Mouse (Mus musculus) limb, embryonic 11.5 days (tissue): ENCODE results near the gene Nt5c3b. TPM values are rescaled to one million over a fixed set of nuclear protein-coding genes. Genes with fewer than 3 reads are reported as not detected.

Source experiments
- ATAC-seq: fragments of 200-750 bp; cut with Nextera tagmentation; 2 replicates; pipeline ENCODE4 v1.8.0; 2017; ENCODE audit warnings: low read depth; ENCODE audit not compliant: insufficient number of reproducible peaks, low FRiP score, low TSS enrichment
- DNase-seq: peaks from one replicate; pipeline ENCODE4 v3.0.0-alpha.2; 2015; ENCODE audit warnings: low spot score
- H3K27ac ChIP-seq: fragments of 300-500 bp; sonication (generic); replicated peaks from 2 replicates; pipeline ENCODE4 v1.5.1; 2014; ENCODE audit warnings: low read depth, mild to moderate bottlenecking, low read length
- H3K27me3 ChIP-seq: fragments of 300-500 bp; sonication (generic); 2 replicates; pipeline ENCODE4 v1.6.1; 2014; ENCODE audit warnings: mild to moderate bottlenecking, low read length, mixed read lengths; ENCODE audit not compliant: control insufficient read depth, insufficient read depth
- H3K36me3 ChIP-seq: fragments of 300-500 bp; sonication (generic); 2 replicates; pipeline ENCODE4 v1.6.1; 2014; ENCODE audit warnings: mild to moderate bottlenecking, low read length, moderate library complexity, mixed read lengths; ENCODE audit not compliant: control insufficient read depth, insufficient read depth
- H3K4me1 ChIP-seq: fragments of 300-500 bp; sonication (generic); 2 replicates; pipeline ENCODE4 v1.6.1; 2014; ENCODE audit warnings: low read length, mixed read lengths; ENCODE audit not compliant: control insufficient read depth, insufficient read depth
- H3K4me2 ChIP-seq: fragments of 300-500 bp; sonication (generic); 2 replicates; pipeline ENCODE4 v1.6.1; 2014; ENCODE audit warnings: low read depth, mild to moderate bottlenecking, moderate library complexity; ENCODE audit not compliant: severe bottlenecking
- H3K4me3 ChIP-seq: fragments of 300-500 bp; sonication (generic); 2 replicates; pipeline ENCODE4 v1.5.1; 2014; ENCODE audit warnings: low read depth, low read length
- H3K9ac ChIP-seq: fragments of 300-500 bp; sonication (generic); 2 replicates; pipeline ENCODE4 v1.6.1; 2014; ENCODE audit warnings: mild to moderate bottlenecking, low read length
- H3K9me3 ChIP-seq: fragments of 300-500 bp; sonication (generic); 2 replicates; pipeline ENCODE4 v1.6.1; 2016; ENCODE audit warnings: low read length; ENCODE audit not compliant: control insufficient read depth
- WGBS: fragments of 180-500 bp; shearing (Covaris S2); extraction: QIAGEN DNeasy Blood & Tissue Kit; methylation state at CpG from one replicate; pipeline ENCODE4 v1.1.7; 2014; 5-methylcytosine and 5-hydroxymethylcytosine counted together
- polyA plus RNA-seq: library from polyadenylated mRNA; unstranded; fragments of >200 nt; fragmentation: Nextera tagmentation; extraction: Ambion mirVana; gene quantifications from 2 replicates; pipeline ENCODE4 v1.2.1, GENCODE M21; 2014

Nt5c3b gene
- polyA plus RNA-seq, 1 experiment from 2014 or later = 160 TPM

DNA sequence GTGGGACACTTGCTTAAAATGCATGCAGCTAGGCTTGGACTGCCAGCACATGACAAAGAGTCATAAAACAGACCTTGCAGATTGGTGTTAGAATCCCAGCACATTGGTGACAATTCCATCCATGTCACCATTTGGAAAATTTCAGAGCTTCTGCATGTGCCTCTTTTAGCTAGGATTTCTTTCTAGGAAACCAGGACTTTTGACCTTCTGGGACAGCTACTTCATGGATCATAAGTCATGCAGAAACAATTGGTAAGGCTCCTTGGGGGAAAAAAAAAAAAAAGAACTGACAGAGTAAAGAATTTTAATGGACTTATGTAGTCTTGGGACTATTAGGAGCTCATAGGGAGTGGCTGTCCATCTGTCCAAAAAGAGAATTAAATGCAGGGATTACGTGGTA lies 3.7 kb downstream of the Nt5c3b start:
- no peak for DNase-seq
- H3K36me3 ChIP-seq = peaks cover 9% of the 10 kb centered on the region
- H3K4me1 ChIP-seq = peaks cover 3% of the 10 kb centered on the region; the same call in 1 of the 2 replicates
- no peak overlapping the region for H3K27ac ChIP-seq
- H3K27me3 ChIP-seq = no peaks in the 10 kb centered on the region
- 92% methylated on average over 1 of the region's 1 CpGs for WGBS
- no peak for ATAC-seq
- no peak overlapping the region for H3K4me2 ChIP-seq
- H3K9ac ChIP-seq = no peak overlapping the region
- no peak overlapping the region for H3K4me3 ChIP-seq
- no peaks in the 10 kb centered on the region for H3K9me3 ChIP-seq

- no peak overlapping the region for H3K27ac ChIP-seq
- no peaks in the 10 kb centered on the region for H3K27me3 ChIP-seq
- H3K9ac ChIP-seq = no peak overlapping the region
- no peaks in the 10 kb centered on the region for H3K9me3 ChIP-seq
- DNase-seq (no peak), ATAC-seq (no peak)
- H3K4me1 ChIP-seq = no peaks in the 10 kb centered on the region; the same call in 1 of the 2 replicates
- peaks cover 9% of the 10 kb centered on the region for H3K36me3 ChIP-seq
- WGBS = 88% methylated on average over 9 of the region's 9 CpGs
- no peak overlapping the region for H3K4me2 ChIP-seq
- no peak overlapping the region for H3K4me3 ChIP-seq
Observed at GRCm38 (mm10) chr11:100435678-100436246, 5.8 kb downstream of the Nt5c3b start.

- H3K4me1 ChIP-seq = no peaks in the 10 kb centered on the region
- H3K4me2 ChIP-seq = no peak overlapping the region
- H3K36me3 ChIP-seq = peaks cover 17% of the 10 kb centered on the region
- no peak overlapping the region for H3K9ac ChIP-seq
- H3K9me3 ChIP-seq = no peaks in the 10 kb centered on the region
- ATAC-seq = no peak
- no peak overlapping the region for H3K4me3 ChIP-seq
- H3K27ac ChIP-seq = no peak overlapping the region
- no peaks in the 10 kb centered on the region for H3K27me3 ChIP-seq
- WGBS = 86% methylated on average over 5 of the region's 5 CpGs
- DNase-seq = no peak
Observed at GRCm38 (mm10) chr11:100432002-100432401, 9.6 kb downstream of the Nt5c3b start.

GRCm38 (mm10) chr11:100430052-100430451 lies 11.6 kb downstream of the Nt5c3b start:
- Histone ChIP-seq H3K27me3 (no peaks in the 10 kb centered on the region), H3K36me3 (peaks cover 11% of the 10 kb centered on the region), H3K4me2 (no peak overlapping the region), H3K9me3 (no peaks in the 10 kb centered on the region), H3K27ac (no peak overlapping the region), H3K9ac (no peak overlapping the region), H3K4me3 (no peak overlapping the region), H3K4me1 (no peaks in the 10 kb centered on the region)
- no peak for DNase-seq
- WGBS = 92% methylated on average over 7 of the region's 7 CpGs
- ATAC-seq = no peak

DNA sequence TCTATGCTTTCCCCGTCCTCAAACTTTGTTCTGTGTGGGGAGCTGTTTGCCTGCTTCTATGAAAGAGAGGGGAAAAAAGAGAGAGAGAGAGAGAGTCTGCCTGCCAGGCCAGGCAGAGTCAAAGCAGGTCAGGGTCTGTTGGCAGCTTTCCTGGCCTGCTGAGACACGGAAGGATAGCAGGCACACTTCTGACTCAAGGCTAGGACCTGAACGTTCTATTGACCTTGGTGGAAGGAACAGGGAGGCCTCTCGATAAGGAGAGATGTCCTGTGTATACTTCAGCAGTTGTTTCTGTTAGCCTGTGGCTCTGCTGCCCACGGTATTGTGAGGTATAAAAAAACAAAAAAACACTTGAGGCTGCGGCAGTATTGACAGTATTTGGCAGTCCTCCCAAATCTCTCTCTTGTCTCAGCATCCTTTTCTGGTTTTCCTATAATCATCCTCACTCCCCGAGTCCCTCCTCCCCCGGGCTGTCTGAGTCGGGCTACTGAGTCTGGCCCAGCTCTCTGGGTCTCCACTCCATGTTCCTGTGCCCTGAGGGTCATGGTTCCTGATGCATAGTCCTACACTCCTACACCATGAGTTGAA lies 12.9 kb downstream of the Nt5c3b start:
- ATAC-seq = no peak
- WGBS = 89% methylated on average over 9 of the region's 9 CpGs
- Histone ChIP-seq H3K4me2 (no peak overlapping the region), H3K4me1 (no peaks in the 10 kb centered on the region), H3K9me3 (no peaks in the 10 kb centered on the region), H3K4me3 (no peak overlapping the region), H3K9ac (no peak overlapping the region), H3K27me3 (no peaks in the 10 kb centered on the region), H3K27ac (no peak overlapping the region), H3K36me3 (peaks cover 11% of the 10 kb centered on the region)
- no peak for DNase-seq

DNA sequence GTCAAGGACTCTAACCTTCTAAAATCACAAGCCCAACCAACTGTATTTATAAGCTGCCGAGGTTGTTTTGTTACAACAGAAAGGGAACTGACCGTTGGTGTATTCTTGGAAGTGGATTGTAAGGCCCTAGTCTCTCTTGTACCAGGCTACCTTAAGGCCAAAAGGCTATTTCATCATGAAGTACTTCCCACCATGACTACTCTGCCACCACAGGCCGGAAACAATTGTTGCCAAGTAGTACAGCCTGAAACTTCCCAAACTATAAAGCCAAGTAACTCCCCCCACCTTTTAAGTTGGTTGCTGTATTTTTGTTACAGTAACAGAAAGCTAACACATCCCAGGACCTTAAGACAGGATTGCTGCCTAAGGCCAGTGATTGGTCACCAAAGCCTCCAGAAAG lies 14.8 kb downstream of the Nt5c3b start:
- H3K36me3 ChIP-seq = peaks cover 11% of the 10 kb centered on the region
- no peaks in the 10 kb centered on the region for H3K9me3 ChIP-seq
- no peak overlapping the region for H3K4me3 ChIP-seq
- DNase-seq = no peak
- 85% methylated on average over 3 of the region's 3 CpGs for WGBS
- H3K9ac ChIP-seq = no peak overlapping the region
- H3K27me3 ChIP-seq = no peaks in the 10 kb centered on the region
- no peaks in the 10 kb centered on the region for H3K4me1 ChIP-seq
- ATAC-seq = no peak
- no peak overlapping the region for H3K27ac ChIP-seq
- H3K4me2 ChIP-seq = no peak overlapping the region

GRCm38 (mm10) chr11:100425851-100426250 lies 15.8 kb downstream of the Nt5c3b start:
- Histone ChIP-seq H3K4me1 (no peaks in the 10 kb centered on the region), H3K9ac (no peak overlapping the region), H3K27ac (no peak overlapping the region), H3K27me3 (no peaks in the 10 kb centered on the region), H3K9me3 (no peaks in the 10 kb centered on the region), H3K36me3 (peaks cover 11% of the 10 kb centered on the region), H3K4me2 (no peak overlapping the region), H3K4me3 (no peak overlapping the region)
- WGBS = 22% methylated on average over 7 of the region's 7 CpGs
- ATAC-seq (no peak), DNase-seq (no peak)

DNA sequence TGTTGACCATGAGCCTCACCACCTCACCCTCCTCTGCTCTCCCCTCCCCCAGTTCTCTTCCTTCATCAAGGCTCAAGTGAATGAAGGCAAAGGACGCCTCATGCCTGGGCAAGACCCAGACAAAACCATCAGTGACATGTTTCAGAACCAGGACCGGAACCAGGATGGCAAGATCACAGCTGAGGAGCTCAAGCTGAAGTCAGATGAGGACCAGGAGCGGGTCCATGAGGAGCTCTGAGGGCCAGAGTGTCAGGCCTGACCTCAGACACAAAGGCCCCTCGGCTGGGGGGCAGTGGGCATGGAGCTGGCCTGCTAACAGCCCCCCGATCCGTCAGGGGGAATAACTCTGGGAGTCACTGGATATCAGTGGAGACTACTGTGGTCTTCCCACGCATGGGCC lies 17.8 kb downstream of the Nt5c3b start:
- Histone ChIP-seq H3K27ac (no peak overlapping the region), H3K4me1 (no peaks in the 10 kb centered on the region), H3K9ac (no peak overlapping the region), H3K9me3 (no peaks in the 10 kb centered on the region), H3K36me3 (no peaks in the 10 kb centered on the region; the same call in 1 of the 2 replicates), H3K4me3 (no peak overlapping the region), H3K4me2 (no peak overlapping the region), H3K27me3 (no peaks in the 10 kb centered on the region)
- ATAC-seq (no peak), DNase-seq (no peak)
- 91% methylated on average over 7 of the region's 7 CpGs for WGBS

- Histone ChIP-seq H3K36me3 (no peaks in the 10 kb centered on the region; the same call in 1 of the 2 replicates), H3K9me3 (no peaks in the 10 kb centered on the region), H3K27ac (no peak overlapping the region), H3K4me3 (no peak overlapping the region), H3K27me3 (no peaks in the 10 kb centered on the region), H3K4me2 (no peak overlapping the region), H3K9ac (no peak overlapping the region), H3K4me1 (peaks cover under 1% of the 10 kb centered on the region; the same call in 1 of the 2 replicates)
- 83% methylated on average over 8 of the region's 8 CpGs for WGBS
- DNase-seq (no peak), ATAC-seq (no peak)
Observed at GRCm38 (mm10) chr11:100421537-100421936, 20.1 kb downstream of the Nt5c3b start.
